Mouse (Mus musculus): ENCODE measurements around the gene Stx1b.

Gene Stx1b

GRCm38 (mm10) chr7:127817053-127817452, 7.3 kb downstream of the Stx1b start:
- no peak for DNase-seq (ENCODE audit: low spot score)

GRCm38 (mm10) chr7:127815954-127816821, 8.2 kb downstream of the Stx1b start:
- DNase-seq (ENCODE audit: low spot score), result peak; percentile 56

GRCm38 (mm10) chr7:127815116-127815665, 9.2 kb downstream of the Stx1b start:
- DNase-seq (ENCODE audit: low spot score), result no peak

- DNase-seq (ENCODE audit: low spot score), result peak; percentile 83
Measured at GRCm38 (mm10) chr7:127814241-127814921, 10.0 kb downstream of the Stx1b start.

GRCm38 (mm10) chr7:127813821-127814220, 10.5 kb downstream of the Stx1b start:
- DNase-seq (ENCODE audit: low spot score), result no peak

- no peak for DNase-seq (ENCODE audit: low spot score)
Measured at GRCm38 (mm10) chr7:127812292-127812691, 12.1 kb downstream of the Stx1b start.

GRCm38 (mm10) chr7:127811240-127811639, 13.1 kb downstream of the Stx1b start:
- DNase-seq (ENCODE audit: low spot score), result no peak

- DNase-seq (ENCODE audit: low spot score), result no peak
Measured at GRCm38 (mm10) chr7:127810650-127811049, 13.7 kb downstream of the Stx1b start.

GRCm38 (mm10) chr7:127809846-127810245, 14.5 kb downstream of the Stx1b start:
- no peak for DNase-seq (ENCODE audit: low spot score)

- DNase-seq (ENCODE audit: low spot score), result no peak
Measured at GRCm38 (mm10) chr7:127808821-127809220, 15.5 kb downstream of the Stx1b start.

- DNase-seq (ENCODE audit: low spot score), result no peak
Measured at GRCm38 (mm10) chr7:127802313-127802712, 22.0 kb downstream of the Stx1b start.

GRCm38 (mm10) chr7:127801010-127801621, 23.2 kb downstream of the Stx1b start:
- DNase-seq (ENCODE audit: low spot score), result peak; percentile 46

GRCm38 (mm10) chr7:127800435-127801009, 23.8 kb downstream of the Stx1b start, which contains the start of gene Hsd3b7:
Gene Hsd3b7 (plus strand): TSS chr7:127800604.
- peak; percentile 97 for DNase-seq (ENCODE audit: low spot score)

GRCm38 (mm10) chr7:127799738-127800137, 24.6 kb downstream of the Stx1b start:
- DNase-seq (ENCODE audit: low spot score), result peak; percentile 40

- peak; percentile 39 for DNase-seq (ENCODE audit: low spot score)
Measured at GRCm38 (mm10) chr7:127799211-127799610, 25.1 kb downstream of the Stx1b start.

GRCm38 (mm10) chr7:127798591-127798990, 25.8 kb downstream of the Stx1b start:
- no peak for DNase-seq (ENCODE audit: low spot score)

GRCm38 (mm10) chr7:127797076-127797845, 27.1 kb downstream of the Stx1b start:
- peak; percentile 40 for DNase-seq (ENCODE audit: low spot score)

GRCm38 (mm10) chr7:127785308-127785707, 39.0 kb downstream of the Stx1b start, which contains the start of gene Gm49388:
Gene Gm49388 (plus strand): TSS chr7:127785608.
- DNase-seq (ENCODE audit: low spot score), result no peak

GRCm38 (mm10) chr7:127778350-127778749, 46.0 kb downstream of the Stx1b start:
- no peak for DNase-seq (ENCODE audit: low spot score)

- peak; percentile 87 for DNase-seq (ENCODE audit: low spot score)
Measured at GRCm38 (mm10) chr7:127777474-127778266, 46.7 kb downstream of the Stx1b start.
